Mouse (Mus musculus): ENCODE results near the gene Kcnf1.

DNA sequence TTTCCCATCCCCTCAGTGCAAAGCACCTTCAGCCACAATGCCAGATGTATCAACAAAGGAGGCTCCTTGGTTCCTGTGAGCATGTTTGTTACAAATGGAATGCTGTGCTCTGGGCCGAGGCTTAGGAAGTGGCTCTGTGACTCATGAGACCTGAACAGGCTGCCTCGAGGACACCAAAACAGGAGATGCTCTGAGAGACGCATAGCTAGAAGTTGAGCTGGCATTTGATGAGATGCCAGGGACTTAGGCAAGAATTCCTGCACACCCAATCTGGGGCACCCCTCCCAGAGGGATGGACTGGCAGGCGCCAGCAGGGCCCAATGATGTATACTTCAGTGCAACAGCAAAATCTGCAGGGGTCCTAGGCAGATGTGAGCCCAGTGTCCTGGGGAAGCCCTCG is 43.9 kb upstream of the Kcnf1 start:
- TF ChIP-seq GATA1 (IDR thresholded peaks at IDR 0.05; ENCODE audit: borderline replicate concordance, low read length) (no peak), FLI1 (IDR thresholded peaks at IDR 0.05; ENCODE audit: low read length) (no peak)

All from megakaryocyte, embryonic 14.5 days (primary cell).